Mouse (Mus musculus): ENCODE data around the gene Olfr668.
"Not testable (repeated sequence)": the region's sequence is repeated elsewhere in the genome, so short reads cannot be mapped to it uniquely, and the experiment has no call there.

Olfr668 gene

DNA sequence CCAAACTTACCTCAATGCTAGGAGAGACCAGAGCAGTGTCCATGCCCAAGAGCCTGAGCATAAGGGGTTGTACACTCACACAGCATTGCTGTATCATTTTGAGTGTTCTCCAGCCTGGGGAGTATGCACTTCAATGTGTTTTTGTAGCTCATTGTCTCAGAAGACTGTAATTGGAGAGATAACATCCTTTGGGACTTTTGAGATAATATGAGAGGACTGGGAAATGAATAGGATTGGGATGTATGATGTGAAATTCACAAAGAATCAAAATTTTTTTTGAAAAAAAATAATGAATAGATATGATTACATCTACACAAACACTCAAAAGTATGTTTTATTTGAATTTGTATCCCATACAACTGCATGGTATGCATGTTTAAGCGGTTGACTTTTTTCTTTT lies at the start of gene Olfr668:
Gene Olfr668, minus strand, starts transcription at position 101 of the 400 bp plus-strand sequence.
- DNase-seq (ENCODE audit: low spot score): no peak

DNA sequence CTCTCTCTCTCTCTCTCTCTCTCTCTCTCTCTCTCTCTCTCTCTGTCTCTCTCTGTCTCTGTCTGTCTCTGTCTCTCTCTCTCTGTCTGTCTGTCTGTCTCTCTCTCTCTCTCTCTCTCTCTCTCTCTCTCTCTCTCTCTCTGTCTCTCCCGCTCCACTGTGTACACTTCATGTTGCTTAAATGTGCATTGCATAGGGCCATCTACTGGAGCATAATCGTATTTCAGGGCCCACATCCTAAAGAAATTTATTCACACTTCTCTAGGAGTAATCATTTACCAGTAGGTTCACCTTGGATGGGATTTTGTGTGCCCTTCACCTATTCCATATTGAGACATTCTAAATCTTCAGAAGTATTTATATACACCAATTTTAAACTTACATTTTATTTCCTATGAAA lies 44.6 kb upstream of the Olfr668 start:
- not testable (repeated sequence) for DNase-seq (ENCODE audit: low spot score)

DNA sequence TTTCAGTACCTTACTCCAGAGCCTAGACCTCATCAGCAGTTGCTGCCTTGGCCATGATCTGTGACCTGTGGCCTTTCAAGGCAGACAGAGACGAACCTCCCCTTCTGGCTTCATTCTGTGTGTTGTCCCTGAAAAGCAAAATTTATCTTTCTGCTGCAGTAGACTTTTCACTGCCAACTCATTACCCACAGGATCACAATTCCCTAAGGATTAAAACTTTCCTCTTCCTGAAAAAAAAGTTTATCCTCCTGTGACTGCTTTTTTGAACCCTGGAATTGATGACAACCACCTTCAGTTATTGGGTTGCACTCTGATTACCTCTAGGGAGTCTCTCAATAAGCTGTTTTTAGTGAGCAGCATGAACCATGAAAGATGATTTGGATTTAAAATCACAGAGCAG lies 34.7 kb upstream of the Olfr668 start, which contains the start of gene Olfr670:
Gene Olfr670, minus strand, starts transcription at position 101 of the 400 bp plus-strand sequence.
- no peak for DNase-seq (ENCODE audit: low spot score)

GRCm38 (mm10) chr7:104950234-104950633 lies 22.4 kb upstream of the Olfr668 start:
- DNase-seq (ENCODE audit: low spot score): not testable (repeated sequence)

GRCm38 (mm10) chr7:104933940-104934339 lies 6.1 kb upstream of the Olfr668 start, which contains the start of gene Olfr669:
Gene Olfr669, plus strand, starts transcription at chr7:104934240.
- no peak for DNase-seq (ENCODE audit: low spot score)

GRCm38 (mm10) chr7:104921382-104921781 lies 6.5 kb downstream of the Olfr668 start, which contains the start of gene Olfr667:
Gene Olfr667, minus strand, starts transcription at chr7:104921482.
- no peak for DNase-seq (ENCODE audit: low spot score)

- no peak for DNase-seq (ENCODE audit: low spot score)
Measured at GRCm38 (mm10) chr7:104895852-104896251, 32.0 kb downstream of the Olfr668 start, which contains the start of gene Olfr666. Gene Olfr666, minus strand, starts transcription at chr7:104895952.

DNA sequence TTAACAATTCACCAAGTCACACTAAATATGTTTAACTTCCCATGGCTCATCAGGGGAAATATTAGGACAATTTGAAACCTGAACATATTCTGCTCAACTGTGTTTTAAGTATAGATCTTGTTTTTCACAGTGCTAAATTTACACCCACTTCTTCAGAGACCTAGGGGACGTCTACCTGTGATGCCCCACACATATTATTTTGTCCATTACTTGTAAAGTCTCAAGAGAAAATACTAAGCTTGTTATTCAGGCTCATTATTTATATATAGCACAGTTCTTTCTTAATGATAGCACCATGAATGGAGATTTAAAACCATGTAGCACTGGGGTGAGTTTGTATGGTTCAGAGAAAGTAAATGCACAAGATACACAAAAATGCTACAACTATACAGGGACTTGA lies 50.1 kb downstream of the Olfr668 start, which contains the start of gene Olfr665:
Gene Olfr665, plus strand, starts transcription at position 301 of the 400 bp plus-strand sequence.
- no peak for DNase-seq (ENCODE audit: low spot score)
